Mouse (Mus musculus) forebrain, embryonic 14.5 days (tissue): ENCODE data around the gene Efemp1. TPM values are rescaled to one million over a fixed set of nuclear protein-coding genes. Genes with fewer than 3 reads are reported as not detected.

Experiments
- ATAC-seq: fragments of 200-750 bp; cut with Nextera tagmentation; 2 replicates; pipeline ENCODE4 v1.8.0; 2017; ENCODE audit warnings: mild to moderate bottlenecking, moderate library complexity
- DNase-seq: peaks from one replicate; pipeline ENCODE4 v3.0.0-alpha.2; 2015; ENCODE audit warnings: low spot score
- H3K27ac ChIP-seq: fragments of 300-500 bp; sonication (generic); 2 replicates; pipeline ENCODE4 v1.5.1; 2014; ENCODE audit warnings: low read depth, mild to moderate bottlenecking, control low read depth, low read length, moderate library complexity
- H3K27me3 ChIP-seq: fragments of 300-500 bp; sonication (generic); replicated peaks from 2 replicates; pipeline ENCODE4 v1.6.1; 2014; ENCODE audit warnings: low read length, control low read depth, mixed read lengths; ENCODE audit not compliant: control insufficient read depth, insufficient read depth
- H3K36me3 ChIP-seq: fragments of 300-500 bp; sonication (generic); 2 replicates; pipeline ENCODE4 v1.6.1; 2014; ENCODE audit warnings: low read length, control low read depth; ENCODE audit not compliant: control insufficient read depth, insufficient read depth
- H3K4me1 ChIP-seq: fragments of 300-500 bp; sonication (generic); 2 replicates; pipeline ENCODE4 v1.6.1; 2014; ENCODE audit warnings: antibody characterized with exemption, low read length, control low read depth; ENCODE audit not compliant: control insufficient read depth, insufficient read depth
- H3K4me2 ChIP-seq: fragments of 300-500 bp; sonication (generic); 2 replicates; pipeline ENCODE4 v1.6.1; 2014; ENCODE audit warnings: mild to moderate bottlenecking, control low read depth, low read length
- H3K4me3 ChIP-seq: fragments of 300-500 bp; sonication (generic); 2 replicates; pipeline ENCODE4 v1.5.1; 2014; ENCODE audit warnings: low read depth, low read length, control low read depth
- H3K9ac ChIP-seq: fragments of 300-500 bp; sonication (generic); 2 replicates; pipeline ENCODE4 v1.6.1; 2014; ENCODE audit warnings: mild to moderate bottlenecking, low read length, control low read depth, moderate library complexity
- H3K9me3 ChIP-seq: fragments of 300-500 bp; sonication (generic); replicated peaks from 2 replicates; pipeline ENCODE4 v1.6.1; 2016; ENCODE audit warnings: low read length, control low read depth, mixed read lengths; ENCODE audit not compliant: control insufficient read depth
- WGBS: fragments of 180-500 bp; shearing (Covaris S2); extraction: QIAGEN DNeasy Blood & Tissue Kit; methylation state at CpG from one replicate; pipeline ENCODE4 v1.1.7; 2014; 5-methylcytosine and 5-hydroxymethylcytosine counted together
- polyA plus RNA-seq: library from polyadenylated mRNA; unstranded; fragments of >200 nt; fragmentation: Nextera tagmentation; extraction: Ambion mirVana; gene quantifications from 2 replicates; pipeline ENCODE4 v1.2.1, GENCODE M21; 2014

The Efemp1 gene
- polyA plus RNA-seq, result 4.9 and 5.5 TPM in 2 replicates

GRCm38 (mm10) chr11:28853102-28853800, at the start of gene Efemp1:
TSS of gene Efemp1 (plus strand) at chr11:28853204.
- under 1% methylated on average over 30 of the region's 30 CpGs for WGBS
- H3K27me3 ChIP-seq, result 0 out of 2 replicates have a peak, but pooled peaks cover 4% of the 10 kb centered on the region
- peak within 1 kb of the TSS; percentile 28 for H3K4me3 ChIP-seq
- H3K27ac ChIP-seq, result no peak within 1 kb of the TSS
- peak; percentile 13 for DNase-seq
- H3K36me3 ChIP-seq, result no peaks in the 10 kb centered on the region
- H3K9me3 ChIP-seq, result no peaks in the 10 kb centered on the region
- H3K9ac ChIP-seq, result peak within 1 kb of the TSS; percentile 48; the same call in 1 of the 2 replicates
- peak within 1 kb of the TSS; percentile 80 for H3K4me2 ChIP-seq
- H3K4me1 ChIP-seq, result peaks cover 7% of the 10 kb centered on the region; the same call in 1 of the 2 replicates
- peak; percentile 89 for ATAC-seq

DNA sequence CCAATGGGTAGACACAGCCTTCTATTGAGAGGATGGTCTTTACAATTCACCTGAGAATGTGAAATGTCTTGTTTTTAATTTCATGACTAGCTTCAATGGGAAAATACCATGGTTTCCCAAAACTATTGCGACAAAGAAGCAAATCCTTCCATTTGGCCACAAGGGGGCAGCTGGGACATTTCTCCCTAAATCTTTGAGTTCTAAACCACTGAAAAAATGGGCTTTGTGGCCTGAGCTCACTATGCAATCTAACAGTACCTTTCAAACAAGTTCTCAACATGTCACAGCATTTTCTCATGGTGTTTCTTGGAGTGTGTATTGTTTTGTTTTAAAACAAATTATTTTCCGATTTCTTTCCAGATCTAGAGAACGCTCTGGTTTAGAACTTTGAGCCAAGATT, 44.3 kb upstream of the Efemp1 start:
- Histone ChIP-seq H3K4me1 (no peaks in the 10 kb centered on the region), H3K4me3 (no peak overlapping the region), H3K9ac (no peak overlapping the region), H3K36me3 (no peaks in the 10 kb centered on the region), H3K27me3 (no peaks in the 10 kb centered on the region), H3K27ac (no peak overlapping the region), H3K4me2 (no peak overlapping the region), H3K9me3 (no peaks in the 10 kb centered on the region)
- 70% methylated on average over 3 of the region's 3 CpGs for WGBS
- peak; percentile 65 for DNase-seq
- ATAC-seq, result no peak

GRCm38 (mm10) chr11:28811874-28812273, 41.1 kb upstream of the Efemp1 start:
- no peak for ATAC-seq
- Histone ChIP-seq H3K9me3 (no peaks in the 10 kb centered on the region), H3K4me1 (no peaks in the 10 kb centered on the region), H3K27me3 (no peaks in the 10 kb centered on the region), H3K9ac (no peak overlapping the region), H3K36me3 (no peaks in the 10 kb centered on the region), H3K4me2 (no peak overlapping the region), H3K4me3 (no peak overlapping the region), H3K27ac (no peak overlapping the region)
- 86% methylated on average over 2 of the region's 2 CpGs for WGBS
- no peak for DNase-seq

DNA sequence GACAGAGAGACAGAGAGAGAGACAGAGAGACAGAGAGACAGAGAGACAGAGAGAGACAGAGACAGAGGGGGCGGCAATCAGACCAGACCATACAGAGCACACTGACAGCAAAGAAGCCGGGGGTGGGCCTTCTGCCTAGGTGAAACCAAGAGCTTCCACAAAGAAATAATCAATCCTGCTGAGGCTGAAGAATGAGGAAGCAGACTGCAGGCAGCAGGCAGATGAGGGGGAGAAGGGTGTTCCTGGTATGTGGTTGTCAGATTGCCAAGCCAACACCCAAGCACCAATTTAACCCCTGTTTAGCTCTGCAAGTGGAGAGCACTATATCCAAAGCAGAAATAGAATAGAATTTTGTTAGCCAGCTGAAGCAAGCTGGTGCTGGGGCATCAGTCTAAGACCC, 40.4 kb upstream of the Efemp1 start:
- no peak overlapping the region for H3K4me3 ChIP-seq
- 72% methylated on average over 2 of the region's 2 CpGs for WGBS
- no peaks in the 10 kb centered on the region for H3K9me3 ChIP-seq
- no peak overlapping the region for H3K4me2 ChIP-seq
- no peaks in the 10 kb centered on the region for H3K4me1 ChIP-seq
- ATAC-seq, result no peak
- no peak for DNase-seq
- H3K27me3 ChIP-seq, result no peaks in the 10 kb centered on the region
- no peak overlapping the region for H3K9ac ChIP-seq
- H3K36me3 ChIP-seq, result no peaks in the 10 kb centered on the region
- H3K27ac ChIP-seq, result no peak overlapping the region

- DNase-seq, result no peak
- no peak overlapping the region for H3K27ac ChIP-seq
- ATAC-seq, result no peak
Measured at GRCm38 (mm10) chr11:28817405-28817804, 35.6 kb upstream of the Efemp1 start.

DNA sequence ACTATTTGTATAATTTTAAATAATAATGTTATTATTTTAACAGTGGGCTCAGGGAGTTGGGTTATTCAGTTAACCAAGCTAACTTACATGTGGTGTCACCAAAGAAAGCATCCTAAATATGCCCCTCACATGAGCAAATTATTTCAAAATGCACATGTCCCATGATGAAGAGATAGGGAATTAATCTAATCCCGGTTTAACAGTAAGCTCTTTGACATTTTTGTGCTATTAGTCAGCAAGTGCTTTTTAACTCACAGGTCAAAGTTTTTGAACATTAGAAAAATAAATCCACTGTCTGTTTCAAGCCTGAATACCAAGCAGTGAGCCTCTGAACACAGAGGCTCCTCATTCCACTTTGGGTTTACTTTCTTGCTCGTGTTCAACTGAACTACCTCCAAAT, 26.1 kb upstream of the Efemp1 start:
- no peak for ATAC-seq
- 88% methylated on average over 2 of the region's 2 CpGs for WGBS

More at GRCm38 (mm10) chr11:28817405-28817804, 35.6 kb upstream of the Efemp1 start:
- Histone ChIP-seq H3K4me3 (no peak overlapping the region), H3K9ac (no peak overlapping the region), H3K36me3 (no peaks in the 10 kb centered on the region), H3K27me3 (no peaks in the 10 kb centered on the region), H3K4me2 (no peak overlapping the region), H3K9me3 (no peaks in the 10 kb centered on the region), H3K4me1 (no peaks in the 10 kb centered on the region)
- WGBS, result 80% methylated on average over 4 of the region's 4 CpGs

GRCm38 (mm10) chr11:28833809-28834208, 19.2 kb upstream of the Efemp1 start:
- no peaks in the 10 kb centered on the region for H3K27me3 ChIP-seq
- no peak overlapping the region for H3K4me2 ChIP-seq
- no peak overlapping the region for H3K9ac ChIP-seq
- H3K4me1 ChIP-seq, result no peaks in the 10 kb centered on the region
- no peaks in the 10 kb centered on the region for H3K36me3 ChIP-seq
- 29% methylated on average over 3 of the region's 3 CpGs for WGBS
- no peaks in the 10 kb centered on the region for H3K9me3 ChIP-seq
- H3K4me3 ChIP-seq, result no peak overlapping the region
- DNase-seq (no peak), ATAC-seq (no peak)
- H3K27ac ChIP-seq, result no peak overlapping the region

More for the DNA sequence above, 26.1 kb upstream of the Efemp1 start:
- Histone ChIP-seq H3K4me2 (no peak overlapping the region), H3K4me1 (no peaks in the 10 kb centered on the region), H3K4me3 (no peak overlapping the region), H3K9me3 (no peaks in the 10 kb centered on the region), H3K27ac (no peak overlapping the region), H3K36me3 (no peaks in the 10 kb centered on the region), H3K9ac (no peak overlapping the region), H3K27me3 (no peaks in the 10 kb centered on the region)
- DNase-seq, result no peak

DNA sequence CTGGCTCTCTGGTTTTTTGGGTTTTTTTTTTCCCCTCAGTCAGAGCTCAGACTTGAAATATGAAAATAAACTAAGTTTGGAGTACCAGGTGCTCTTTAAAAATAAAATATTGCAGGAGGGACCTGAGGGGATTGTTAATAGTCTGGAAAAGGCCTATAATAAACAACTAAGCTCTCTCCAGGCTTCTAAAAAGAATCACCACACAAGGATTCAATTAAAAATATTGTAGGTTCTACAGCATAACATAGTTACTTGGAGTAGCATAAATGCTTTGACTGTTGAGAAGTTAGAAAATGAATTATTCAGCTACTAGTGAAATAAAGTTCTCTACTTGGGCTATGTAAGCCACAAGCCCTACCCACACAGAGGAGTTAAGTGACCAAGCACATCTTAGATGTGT, 17.9 kb upstream of the Efemp1 start:
- no peak for ATAC-seq
- no peak for DNase-seq
- H3K4me3 ChIP-seq, result no peak overlapping the region
- H3K9me3 ChIP-seq, result no peaks in the 10 kb centered on the region
- H3K27me3 ChIP-seq, result no peaks in the 10 kb centered on the region
- no peak overlapping the region for H3K27ac ChIP-seq
- H3K4me1 ChIP-seq, result no peaks in the 10 kb centered on the region
- H3K9ac ChIP-seq, result no peak overlapping the region
- H3K36me3 ChIP-seq, result no peaks in the 10 kb centered on the region
- no peak overlapping the region for H3K4me2 ChIP-seq

DNA sequence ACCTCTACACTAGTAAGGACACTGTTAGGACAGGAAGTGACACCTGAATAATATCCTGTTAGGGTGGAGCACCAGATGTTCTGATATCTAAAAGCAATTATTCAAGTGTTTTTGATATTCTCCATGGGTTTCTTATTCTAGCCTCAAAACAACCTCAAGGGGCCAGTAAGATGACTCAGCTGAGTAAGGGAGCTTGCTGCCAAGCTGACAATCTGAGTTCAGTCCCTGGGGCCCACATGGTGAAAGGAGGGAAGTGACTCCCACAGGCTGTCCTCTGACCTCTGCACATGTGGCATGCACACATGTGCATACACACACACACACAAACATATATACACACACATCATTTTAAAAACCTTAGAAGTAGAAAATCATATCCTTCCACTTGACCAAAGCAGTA, 3.2 kb upstream of the Efemp1 start:
- Histone ChIP-seq H3K4me3 (no peak overlapping the region), H3K27me3 (0 out of 2 replicates have a peak, but pooled peaks cover 4% of the 10 kb centered on the region), H3K9ac (no peak overlapping the region), H3K4me2 (no peak overlapping the region), H3K27ac (no peak overlapping the region), H3K4me1 (peaks cover 7% of the 10 kb centered on the region; the same call in 1 of the 2 replicates), H3K9me3 (no peaks in the 10 kb centered on the region), H3K36me3 (no peaks in the 10 kb centered on the region)
- no peak for DNase-seq
- ATAC-seq, result no peak
